Mouse (Mus musculus) thymus, adult 2 months (tissue): Measurements from ENCODE around the gene Slc24a3. TPM values are rescaled to one million over a fixed set of nuclear protein-coding genes. Genes with fewer than 3 reads are reported as not detected.

Source experiments
- DNase-seq: peaks from one replicate; pipeline ENCODE4 v3.0.0; 2021
- H3K27ac ChIP-seq: fragments of 200-500 bp; 2 replicates; pipeline ENCODE4 v1.5.1; 2012; ENCODE audit warnings: low read length, control low read depth; ENCODE audit not compliant: control insufficient read depth, insufficient read depth
- H3K27me3 ChIP-seq: fragments of 200-500 bp; 2 replicates; pipeline ENCODE4 v1.6.1; 2012; ENCODE audit warnings: mild to moderate bottlenecking, low read length, moderate library complexity, mixed read lengths; ENCODE audit not compliant: control insufficient read depth, insufficient read depth
- H3K36me3 ChIP-seq: fragments of 200-500 bp; 2 replicates; pipeline ENCODE4 v1.6.1; 2012; ENCODE audit warnings: mild to moderate bottlenecking, low read length, moderate library complexity; ENCODE audit not compliant: control insufficient read depth, insufficient read depth
- H3K4me1 ChIP-seq: fragments of 200-500 bp; replicated peaks from 2 replicates; pipeline ENCODE4 v1.6.1; 2012; ENCODE audit warnings: low read length; ENCODE audit not compliant: control insufficient read depth, insufficient read depth
- H3K4me3 ChIP-seq: fragments of 200-500 bp; 2 replicates; pipeline ENCODE4 v1.5.1; 2012; ENCODE audit warnings: mild to moderate bottlenecking, low read length, control low read depth, moderate library complexity; ENCODE audit not compliant: control insufficient read depth, insufficient read depth
- CTCF ChIP-seq: fragments of 200-500 bp; IDR thresholded peaks from 2 replicates; pipeline ENCODE4 v1.5.1; 2012; ENCODE audit warnings: mild to moderate bottlenecking, control low read depth, low read length, moderate library complexity, borderline replicate concordance; ENCODE audit not compliant: control insufficient read depth, poor library complexity, insufficient read depth; ENCODE audit errors: extremely low read depth
- POLR2A ChIP-seq: fragments of 200-500 bp; IDR thresholded peaks from 2 replicates; pipeline ENCODE4 v1.6.1; 2012; ENCODE audit warnings: mild to moderate bottlenecking, low read length, control low read depth, moderate library complexity; ENCODE audit not compliant: control insufficient read depth, poor library complexity, insufficient read depth; ENCODE audit errors: extremely low read depth
- WGBS: fragments of 180-500 bp; shearing (Covaris S2); methylation state at CpG from one replicate; pipeline ENCODE4 v1.1.7; 2018; 5-methylcytosine and 5-hydroxymethylcytosine counted together
- polyA plus RNA-seq: library from polyadenylated mRNA; depleted of rRNA; stranded (reverse); fragments of >200 nt; gene quantifications from 2 replicates; pipeline ENCODE4 v1.2.3, GENCODE M21; 2012

The Slc24a3 gene
- polyA plus RNA-seq, 1 experiment = 2.7 TPM

GRCm38 (mm10) chr2:145593649-145594347, 426.2 kb downstream of the Slc24a3 start:
- 92% methylated on average over 3 of the region's 3 CpGs for WGBS
- Histone ChIP-seq H3K4me1 (no peaks in the 10 kb centered on the region), H3K36me3 (no peaks in the 10 kb centered on the region), H3K4me3 (no peak overlapping the region), H3K27me3 (no peaks in the 10 kb centered on the region), H3K27ac (no peak overlapping the region)
- no peak for DNase-seq
- no peak for TF ChIP-seq POLR2A
- TF ChIP-seq CTCF = no peak

- WGBS = 94% methylated on average over 5 of the region's 5 CpGs
- H3K27me3 ChIP-seq = no peaks in the 10 kb centered on the region
- no peaks in the 10 kb centered on the region for H3K4me1 ChIP-seq
- H3K4me3 ChIP-seq = no peak overlapping the region
- no peaks in the 10 kb centered on the region for H3K36me3 ChIP-seq
- DNase-seq = no peak
- no peak for TF ChIP-seq CTCF
- no peak overlapping the region for H3K27ac ChIP-seq
These were observed 430.3 kb downstream of the Slc24a3 start for GRCm38 (mm10) chr2:145597866-145598265.

DNA sequence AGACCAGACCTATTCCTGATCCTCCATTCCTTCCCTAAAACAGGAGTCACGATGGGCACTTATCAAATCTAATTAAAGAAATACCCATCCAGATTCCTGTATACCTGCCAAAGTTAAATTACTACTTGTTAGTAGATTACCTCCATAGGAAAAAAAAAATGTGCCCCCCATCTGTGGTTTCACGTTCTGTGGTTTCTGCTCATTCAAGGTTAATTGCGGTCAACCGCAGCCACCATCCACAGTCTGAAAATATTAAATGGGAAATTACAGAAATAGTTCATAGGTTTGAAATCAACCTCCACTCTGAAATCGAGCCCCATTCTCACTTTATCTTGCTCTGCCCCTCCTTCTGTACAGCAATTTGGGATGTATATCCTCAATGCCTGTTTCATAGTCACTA, 440.3 kb downstream of the Slc24a3 start:
- Histone ChIP-seq H3K4me1 (peaks cover 5% of the 10 kb centered on the region), H3K36me3 (no peaks in the 10 kb centered on the region)
- WGBS = 5% methylated on average over 5 of the region's 5 CpGs

DNA sequence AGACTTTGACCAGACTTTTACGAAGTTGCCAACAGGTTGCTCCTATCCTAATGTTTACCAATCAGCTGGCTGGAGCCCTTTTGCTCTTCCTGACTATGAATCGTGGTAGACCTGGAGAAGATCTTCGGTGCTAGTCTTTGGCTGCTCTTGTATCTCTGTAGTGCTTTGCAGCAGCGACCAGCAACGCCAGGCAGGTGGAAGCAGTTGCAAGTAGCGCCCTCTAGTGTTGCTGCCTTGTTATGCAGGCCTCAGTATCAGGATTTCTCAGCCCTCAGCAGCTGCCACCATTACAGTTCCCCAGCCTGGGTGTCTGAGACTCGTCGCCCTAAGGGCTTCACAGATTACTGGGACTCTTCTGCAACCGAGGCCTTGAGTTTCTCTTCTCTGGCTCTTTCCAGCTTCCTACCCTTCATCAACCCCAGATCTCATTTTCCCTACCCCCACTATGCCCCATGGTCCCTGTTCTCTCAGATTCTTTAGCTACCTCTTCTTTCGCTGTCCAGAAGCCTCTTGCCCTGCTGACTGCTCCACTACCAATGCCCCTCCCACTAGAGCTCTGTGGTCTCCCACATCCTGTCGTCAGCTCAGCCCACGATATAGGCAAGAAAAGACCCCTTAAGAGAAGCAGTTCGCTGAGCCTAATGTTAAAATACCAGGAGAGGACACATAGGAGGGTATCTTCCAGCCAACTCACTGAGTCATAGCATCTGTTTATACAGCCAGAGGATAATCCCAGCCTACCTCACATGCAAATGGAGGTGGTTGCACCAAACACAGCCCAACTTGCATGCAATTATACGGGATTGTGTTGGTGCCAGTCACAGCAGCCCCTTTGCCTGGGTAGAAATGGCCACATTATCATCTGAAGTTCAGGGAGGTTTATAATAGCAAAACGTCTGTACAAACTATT, 443.5 kb downstream of the Slc24a3 start:
- 19% methylated on average over 15 of the region's 15 CpGs for WGBS
- H3K4me3 ChIP-seq = no peak overlapping the region
- peak; percentile 78; the same call in 1 of the 2 replicates for TF ChIP-seq CTCF
- TF ChIP-seq POLR2A = no peak
- H3K27me3 ChIP-seq = no peaks in the 10 kb centered on the region
- H3K36me3 ChIP-seq = no peaks in the 10 kb centered on the region
- peak; percentile 48 for DNase-seq
- H3K4me1 ChIP-seq = peaks cover 5% of the 10 kb centered on the region
- no peak overlapping the region; the same call in 1 of the 2 replicates for H3K27ac ChIP-seq

More for the DNA sequence above, 440.3 kb downstream of the Slc24a3 start:
- TF ChIP-seq POLR2A = no peak
- no peak for TF ChIP-seq CTCF
- Histone ChIP-seq H3K27me3 (no peaks in the 10 kb centered on the region), H3K27ac (no peak overlapping the region), H3K4me3 (no peak overlapping the region)
- DNase-seq = no peak

- no peak for TF ChIP-seq CTCF
- no peak for TF ChIP-seq POLR2A
- DNase-seq = no peak
- WGBS = 77% methylated on average over 8 of the region's 8 CpGs
- no peak overlapping the region for H3K27ac ChIP-seq
- no peaks in the 10 kb centered on the region for H3K27me3 ChIP-seq
- peaks cover 5% of the 10 kb centered on the region for H3K4me1 ChIP-seq
- H3K36me3 ChIP-seq = no peaks in the 10 kb centered on the region
- no peak overlapping the region for H3K4me3 ChIP-seq
These were observed 445.4 kb downstream of the Slc24a3 start for GRCm38 (mm10) chr2:145612937-145613336.

DNA sequence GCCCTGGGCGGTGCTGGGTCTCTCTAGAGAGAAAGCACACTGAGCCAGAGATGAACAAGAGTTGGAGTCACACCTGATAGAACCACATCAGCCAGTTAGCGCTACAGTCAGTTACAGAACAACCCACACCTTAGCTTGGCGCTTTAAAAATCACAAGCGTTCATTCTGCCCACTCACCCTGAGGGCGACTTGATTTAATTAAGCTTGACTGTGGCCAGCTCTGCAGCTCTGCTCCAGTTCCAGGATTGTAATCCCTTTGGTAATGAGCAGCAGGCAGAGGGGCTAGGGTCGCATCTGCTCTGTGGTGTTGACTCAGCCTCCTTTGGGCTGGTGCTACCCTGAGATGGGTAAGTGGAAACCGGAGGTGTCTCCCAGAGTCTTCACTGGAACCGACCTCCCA, 446.2 kb downstream of the Slc24a3 start:
- Histone ChIP-seq H3K27me3 (no peaks in the 10 kb centered on the region), H3K4me3 (no peak overlapping the region), H3K4me1 (peaks cover 5% of the 10 kb centered on the region), H3K36me3 (no peaks in the 10 kb centered on the region), H3K27ac (no peak overlapping the region)
- TF ChIP-seq POLR2A = no peak
- TF ChIP-seq CTCF = no peak
- no peak for DNase-seq
- 91% methylated on average over 8 of the region's 8 CpGs for WGBS

DNA sequence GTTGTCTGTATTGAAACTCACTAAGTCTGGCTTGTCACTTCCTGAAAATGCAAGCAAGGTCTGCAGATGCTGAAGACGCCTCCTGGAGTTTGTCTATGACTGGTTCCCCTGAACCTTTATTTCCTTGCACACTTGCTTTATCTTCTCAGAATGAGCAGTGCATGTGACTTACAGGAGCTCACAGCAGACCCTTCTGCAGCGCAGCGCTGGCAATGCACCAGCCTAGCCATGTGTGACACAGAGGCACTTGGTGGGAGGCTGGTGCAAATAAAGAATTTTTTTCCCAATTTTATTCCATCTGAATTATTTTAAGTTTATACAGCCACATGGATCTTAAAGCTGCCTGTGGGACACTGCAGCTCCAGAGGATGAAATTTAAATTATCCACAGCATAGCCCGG, 452.1 kb downstream of the Slc24a3 start:
- no peaks in the 10 kb centered on the region for H3K27me3 ChIP-seq
- no peak for DNase-seq
- no peak overlapping the region for H3K27ac ChIP-seq
- TF ChIP-seq POLR2A (no peak), CTCF (no peak)
- no peaks in the 10 kb centered on the region for H3K4me1 ChIP-seq
- WGBS = 92% methylated on average over 4 of the region's 4 CpGs
- no peaks in the 10 kb centered on the region for H3K36me3 ChIP-seq
- no peak overlapping the region for H3K4me3 ChIP-seq
